Mouse (Mus musculus) testis, adult 2 months (tissue): ENCODE data around the gene Fam189a1.

Experiments
- CTCF ChIP-seq: fragments of 200-500 bp; IDR thresholded peaks from 2 replicates; pipeline ENCODE4 v1.5.1; 2012; ENCODE audit warnings: low read depth, mild to moderate bottlenecking, inconsistent platforms, low read length, moderate library complexity; ENCODE audit not compliant: control insufficient read depth, insufficient read depth, insufficient replicate concordance
- POLR2A ChIP-seq: fragments of 200-500 bp; IDR thresholded peaks from 2 replicates; pipeline ENCODE4 v1.6.1; 2012; ENCODE audit warnings: low read depth, mild to moderate bottlenecking, inconsistent platforms, low read length, moderate library complexity; ENCODE audit not compliant: control insufficient read depth

DNA sequence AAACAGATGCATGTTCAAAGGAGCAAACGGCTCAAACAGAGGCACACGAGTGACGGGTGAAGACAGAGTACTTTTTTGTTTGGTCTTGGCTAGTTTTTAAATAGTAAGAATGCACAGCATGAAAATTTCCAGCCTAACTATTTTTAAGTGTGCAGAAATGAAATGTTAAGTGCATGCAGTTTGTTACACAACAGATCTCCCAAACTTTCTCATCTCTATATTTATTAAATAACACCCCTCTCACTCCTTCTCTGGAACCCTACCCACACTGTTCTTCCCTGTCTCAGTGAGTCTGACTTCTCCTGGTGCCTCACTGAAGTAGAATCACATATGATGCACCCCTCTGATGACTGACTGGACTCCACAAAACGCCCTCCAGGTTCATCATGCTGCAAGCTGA, 63.1 kb downstream of the Fam189a1 start:
- TF ChIP-seq POLR2A (no peak), CTCF (no peak)
